ENCODE assay signal across 8 mouse cellular contexts in genomic region chr5:115491771-115492322, GRCm38 (mm10). TPM values are rescaled to one million over a fixed set of nuclear protein-coding genes. Genes with fewer than 3 reads are reported as not detected.
DNase-seq lines count a peak whose midpoint lies in the region; ATAC-seq and TF ChIP-seq lines count a peak whose summit lies in the region.
"Had no signal": no experiment of that assay in that cellular context is flagged by ENCODE, and none has a peak within 500 bp of the region (broad histone marks: within the 10 kb centered on the region; RNA-seq: fewer than 3 reads in every experiment).

No protein-coding gene starts in this region.

- H3K79me2 ChIP-seq in MEL (ENCODE audit: control insufficient read depth, insufficient read depth, low read length, poor library complexity), result no peaks in the 10 kb centered on the region

- DNase-seq in MEL (ENCODE audit: low read depth, low spot score) (peak; percentile 75), liver (peak; percentile 57)
- peak; percentile 45 for DNase-seq in hindbrain, embryonic 11.5 days (ENCODE audit: low spot score)
- DNase-seq in thymus, postnatal 25 days, result peak; percentile 31

- no peak for ATAC-seq in forebrain, embryonic 16.5 days
- ATAC-seq in hindbrain, embryonic 11.5 days (ENCODE audit: low FRiP score), result no peak
- no peak for ATAC-seq in midbrain, embryonic 16.5 days

- H3K27me3 ChIP-seq in MEL (ENCODE audit: control insufficient read depth in 1 of 2, insufficient read depth in 2 of 2, low read length in 2 of 2), result no peaks in the 10 kb centered on the region
- no peaks in the 10 kb centered on the region for H3K27me3 ChIP-seq in forebrain, embryonic 16.5 days (replicated peaks; ENCODE audit: control insufficient read depth, insufficient read depth, low read length)
- H3K27me3 ChIP-seq in hindbrain, embryonic 11.5 days (ENCODE audit: control insufficient read depth, insufficient read depth, low read length), result no peaks in the 10 kb centered on the region
- no peaks in the 10 kb centered on the region for H3K27me3 ChIP-seq in midbrain, embryonic 16.5 days (ENCODE audit: control insufficient read depth, insufficient read depth, low read depth, low read length)

- no peak for TF ChIP-seq CTCF in MEL (IDR thresholded peaks at IDR 0.05 in 2 of 3, conservative IDR thresholded peaks at IDR 0.05 in 1 of 3; ENCODE audit: control insufficient read depth in 1 of 3, insufficient read depth in 1 of 3, low read depth in 2 of 3, low read length in 3 of 3, poor library complexity in 1 of 3, severe bottlenecking in 1 of 3)
- TF ChIP-seq CTCF in bone marrow, adult 2 months (IDR thresholded peaks at IDR 0.05; ENCODE audit: control insufficient read depth, insufficient read depth, low read length), result no peak

- TF ChIP-seq EP300 in MEL (IDR thresholded peaks at IDR 0.05; ENCODE audit: low read depth in 1 of 2, low read length in 2 of 2), result no peak

- TF ChIP-seq POLR2A in MEL (IDR thresholded peaks at IDR 0.05; ENCODE audit: control insufficient read depth in 1 of 2, insufficient read depth in 1 of 2, low read depth in 1 of 2, low read length in 2 of 2, poor library complexity in 1 of 2), result peak in 1 of 2 experiments; percentile 46; a peak in 2 of 4 replicates
- no peak for TF ChIP-seq POLR2A in bone marrow, adult 2 months (IDR thresholded peaks at IDR 0.05; ENCODE audit: borderline replicate concordance, control insufficient read depth, low read depth, low read length)

- WGBS in bone marrow, adult 2 months, result 3% methylated on average over 28 of the region's 28 CpGs
- 6% methylated on average over 28 of the region's 28 CpGs for WGBS in forebrain, embryonic 16.5 days
- 7% methylated on average over 28 of the region's 28 CpGs for WGBS in hindbrain, embryonic 11.5 days
- 4% methylated on average over 28 of the region's 28 CpGs for WGBS in midbrain, embryonic 16.5 days

- peaks cover 0 to 8% of the 10 kb centered on the region in 2 experiments; a peak in 2 of 4 replicates for H3K36me3 ChIP-seq in MEL (ENCODE audit: control insufficient read depth in 1 of 2, insufficient read depth in 2 of 2, low read length in 2 of 2)
- H3K36me3 ChIP-seq in forebrain, embryonic 16.5 days (ENCODE audit: control insufficient read depth, insufficient read depth), result no peaks in the 10 kb centered on the region
- no peaks in the 10 kb centered on the region for H3K36me3 ChIP-seq in hindbrain, embryonic 11.5 days (ENCODE audit: control insufficient read depth, insufficient read depth, low read length)
- H3K36me3 ChIP-seq in midbrain, embryonic 16.5 days (ENCODE audit: control insufficient read depth, insufficient read depth, low read length), result no peaks in the 10 kb centered on the region

- H3K27ac ChIP-seq in MEL (ENCODE audit: control insufficient read depth, low read depth, low read length), result peak overlapping the region; percentile 56
- H3K27ac ChIP-seq in bone marrow, adult 2 months (ENCODE audit: control insufficient read depth, insufficient read depth, low read depth, low read length, poor library complexity), result peak overlapping the region; percentile 19; the same call in 1 of the 2 replicates
- no peak overlapping the region for H3K27ac ChIP-seq in forebrain, embryonic 16.5 days (ENCODE audit: low read length)
- H3K27ac ChIP-seq in hindbrain, embryonic 11.5 days (ENCODE audit: low read depth, low read length), result no peak overlapping the region
- no peak overlapping the region for H3K27ac ChIP-seq in midbrain, embryonic 16.5 days (ENCODE audit: low read length)

- H3K9ac ChIP-seq in MEL (ENCODE audit: control insufficient read depth, low read depth, low read length, poor library complexity, severe bottlenecking), result peak overlapping the region; percentile 35
- 0 out of 2 replicates have a peak overlapping the region, but pooled peaks have one; percentile 3 for H3K9ac ChIP-seq in forebrain, embryonic 16.5 days (replicated peaks; ENCODE audit: low read depth, low read length)
- H3K9ac ChIP-seq in hindbrain, embryonic 11.5 days (ENCODE audit: low read depth, low read length), result peak overlapping the region; percentile 45
- H3K9ac ChIP-seq in midbrain, embryonic 16.5 days (ENCODE audit: low read depth, low read length), result peak overlapping the region; percentile 55

- H3K9me3 ChIP-seq in MEL (replicated peaks; ENCODE audit: insufficient read depth, low read length), result no peaks in the 10 kb centered on the region
- H3K9me3 ChIP-seq in forebrain, embryonic 16.5 days (ENCODE audit: control insufficient read depth, low read length), result no peaks in the 10 kb centered on the region
- no peaks in the 10 kb centered on the region for H3K9me3 ChIP-seq in hindbrain, embryonic 11.5 days (ENCODE audit: control insufficient read depth, low read length)
- no peaks in the 10 kb centered on the region for H3K9me3 ChIP-seq in midbrain, embryonic 16.5 days (replicated peaks; ENCODE audit: control insufficient read depth, low read length, poor library complexity, severe bottlenecking)

- H3K4me2 ChIP-seq in forebrain, embryonic 16.5 days (ENCODE audit: low read length), result peak overlapping the region; percentile 28
- H3K4me2 ChIP-seq in hindbrain, embryonic 11.5 days (replicated peaks; ENCODE audit: low read depth, low read length), result peak overlapping the region; percentile 32
- peak overlapping the region; percentile 57 for H3K4me2 ChIP-seq in midbrain, embryonic 16.5 days (ENCODE audit: low read length)

- H3K4me3 ChIP-seq in MEL (ENCODE audit: control insufficient read depth in 1 of 2, insufficient read depth in 1 of 2, low read depth in 2 of 2, low read length in 2 of 2), result peak overlapping the region; percentile 25 to 27
- peak overlapping the region; percentile 12 for H3K4me3 ChIP-seq in bone marrow, adult 2 months (replicated peaks; ENCODE audit: control insufficient read depth, low read depth, low read length)
- no peak overlapping the region for H3K4me3 ChIP-seq in forebrain, embryonic 16.5 days (replicated peaks; ENCODE audit: low read length)
- no peak overlapping the region; the same call in 1 of the 2 replicates for H3K4me3 ChIP-seq in hindbrain, embryonic 11.5 days (ENCODE audit: low read depth, low read length)
- peak overlapping the region; percentile 17 for H3K4me3 ChIP-seq in midbrain, embryonic 16.5 days (ENCODE audit: low read depth, low read length)

- H3K4me1 ChIP-seq in MEL (ENCODE audit: control insufficient read depth in 1 of 2, insufficient read depth in 2 of 2, low read length in 2 of 2), result peaks cover 0 to 10% of the 10 kb centered on the region in 2 experiments; a peak in 2 of 4 replicates
- H3K4me1 ChIP-seq in bone marrow, adult 2 months (ENCODE audit: control insufficient read depth, insufficient read depth, low read length), result peaks cover 2% of the 10 kb centered on the region
- peaks cover 25% of the 10 kb centered on the region for H3K4me1 ChIP-seq in forebrain, embryonic 16.5 days (replicated peaks; ENCODE audit: control insufficient read depth, insufficient read depth, low read length)
- peaks cover 6% of the 10 kb centered on the region; the same call in 1 of the 2 replicates for H3K4me1 ChIP-seq in hindbrain, embryonic 11.5 days (replicated peaks; ENCODE audit: control insufficient read depth, insufficient read depth, low read length)
- H3K4me1 ChIP-seq in midbrain, embryonic 16.5 days (ENCODE audit: control insufficient read depth, insufficient read depth, low read length), result peaks cover 18% of the 10 kb centered on the region

- no peak for TF ChIP-seq RAD21 in MEL (IDR thresholded peaks at IDR 0.05; ENCODE audit: low read depth, low read length)

TF ChIP-seq in MEL, 35 proteins besides CTCF, POLR2A, EP300 and RAD21 (continues in another document):
- no peak for TF ChIP-seq UBTF (IDR thresholded peaks at IDR 0.05; ENCODE audit: borderline replicate concordance, insufficient read depth, low read depth, low read length)
- no peak for TF ChIP-seq JUND (IDR thresholded peaks at IDR 0.05; ENCODE audit: low read depth, low read length)
- TF ChIP-seq TCF12 (IDR thresholded peaks at IDR 0.05; ENCODE audit: low read depth, low read length), result no peak
- TF ChIP-seq ZC3H11A (IDR thresholded peaks at IDR 0.05; ENCODE audit: low read depth, low read length), result no peak
- no peak for TF ChIP-seq E2F4 (IDR thresholded peaks at IDR 0.05; ENCODE audit: borderline replicate concordance, low read depth, low read length)
- TF ChIP-seq POLR2AphosphoS2 (IDR thresholded peaks at IDR 0.05; ENCODE audit: low read length), result no peak
- no peak for TF ChIP-seq MEF2A (IDR thresholded peaks at IDR 0.05; ENCODE audit: extremely low read depth, insufficient replicate concordance, low read depth, low read length, poor library complexity, severe bottlenecking)
- TF ChIP-seq KAT2A (conservative IDR thresholded peaks at IDR 0.05; ENCODE audit: low read depth, low read length), result no peak

RNA-seq across cellular contexts. Expression of gene Sirt4, which starts 7.3 kb away (rescaled TPM):
- 7.6 and 9.2 TPM in 2 replicates for total RNA-seq in MEL (2012; rRNA removed)
- 10 to 100 TPM in 1 of 2 experiments, not detected in 1; 10.3 TPM for polyA plus RNA-seq in MEL (2012; ENCODE audit: insufficient read depth in 1 of 2, insufficient read length in 2 of 2, low read depth in 1 of 2, low replicate concordance in 2 of 2, missing spikeins in 1 of 2)
- 9.0 and 13.2 TPM in 2 replicates for polyA plus RNA-seq in bone marrow, adult 2 months (2011; ENCODE audit: insufficient read depth, insufficient read length, low replicate concordance, missing spikeins)
- polyA plus RNA-seq in forebrain, embryonic 16.5 days (2015; fragmentation: Nextera tagmentation; extraction: Ambion mirVana), result 32.7 and 37.6 TPM in 2 replicates
- 21.3 and 23.1 TPM in 2 replicates for polyA plus RNA-seq in hindbrain, embryonic 11.5 days (2014; fragmentation: Nextera tagmentation; extraction: Ambion mirVana)
- polyA plus RNA-seq in midbrain, embryonic 16.5 days (2015; fragmentation: Nextera tagmentation; extraction: Ambion mirVana), result 32.3 and 32.7 TPM in 2 replicates

RNA-seq across cellular contexts. Expression of gene Pxn, which starts 14.6 kb away (rescaled TPM):
- 12.7 and 15.2 TPM in 2 replicates for total RNA-seq in MEL (2012; rRNA removed)
- 100 to 1,000 TPM in 1 of 2 experiments, 10 to 100 TPM in 1; 29.2 to 167 TPM for polyA plus RNA-seq in MEL (2012; ENCODE audit: insufficient read depth in 1 of 2, insufficient read length in 2 of 2, low read depth in 1 of 2, low replicate concordance in 2 of 2, missing spikeins in 1 of 2)
- 32.5 and 71.6 TPM in 2 replicates for polyA plus RNA-seq in bone marrow, adult 2 months (2011; ENCODE audit: insufficient read depth, insufficient read length, low replicate concordance, missing spikeins)
- polyA plus RNA-seq in forebrain, embryonic 16.5 days (2015; fragmentation: Nextera tagmentation; extraction: Ambion mirVana), result 20.6 and 22.5 TPM in 2 replicates
- polyA plus RNA-seq in hindbrain, embryonic 11.5 days (2014; fragmentation: Nextera tagmentation; extraction: Ambion mirVana), result 9.0 and 10.1 TPM in 2 replicates
- polyA plus RNA-seq in midbrain, embryonic 16.5 days (2015; fragmentation: Nextera tagmentation; extraction: Ambion mirVana), result 18.3 and 18.5 TPM in 2 replicates

RNA-seq across cellular contexts. Expression of gene Pla2g1b, which starts 25.8 kb away (rescaled TPM):
- 0.58 and 0.92 TPM in 2 replicates for total RNA-seq in MEL (2012; rRNA removed)
- 1 to 10 TPM in 1 of 2 experiments, not detected in 1; 6.6 TPM for polyA plus RNA-seq in MEL (2012; ENCODE audit: insufficient read depth in 1 of 2, insufficient read length in 2 of 2, low read depth in 1 of 2, low replicate concordance in 2 of 2, missing spikeins in 1 of 2)
- 10.3 TPM in 1 of 2 replicates, not detected in the other for polyA plus RNA-seq in bone marrow, adult 2 months (2011; ENCODE audit: insufficient read depth, insufficient read length, low replicate concordance, missing spikeins)
- not detected in 2 replicates for polyA plus RNA-seq in forebrain, embryonic 16.5 days (2015; fragmentation: Nextera tagmentation; extraction: Ambion mirVana)
- 0.56 and 1.1 TPM in 2 replicates for polyA plus RNA-seq in hindbrain, embryonic 11.5 days (2014; fragmentation: Nextera tagmentation; extraction: Ambion mirVana)
- polyA plus RNA-seq in midbrain, embryonic 16.5 days (2015; fragmentation: Nextera tagmentation; extraction: Ambion mirVana), result not detected in 2 replicates
- total RNA-seq: neutrophil, adult 5-6 weeks had no signal

Comparison
In these comparisons a context has a peak if more than half of its experiments do, and no peak if none do; other contexts are left out.
1. H3K27ac ChIP-seq: peak in MEL (single experiment) and bone marrow, adult 2 months (single experiment); none in forebrain, embryonic 16.5 days (single experiment), hindbrain, embryonic 11.5 days (single experiment) and midbrain, embryonic 16.5 days (single experiment).
2. H3K4me3 ChIP-seq: peak in MEL (2 of 2), bone marrow, adult 2 months (single experiment) and midbrain, embryonic 16.5 days (single experiment); none in forebrain, embryonic 16.5 days (single experiment) and hindbrain, embryonic 11.5 days (single experiment).
3. H3K9ac ChIP-seq: peak in every context shown above with its lines; median percentile 55 in midbrain, embryonic 16.5 days; 45 in hindbrain, embryonic 11.5 days; 35 in MEL; 3 in forebrain, embryonic 16.5 days.
4. Peak in every context shown above with its lines, with median percentiles within 50 percentile points of each other: DNase-seq and H3K4me2 ChIP-seq.